Mouse (Mus musculus) MEL (cell line): ENCODE data around the gene Kcnab3. TPM values are rescaled to one million over a fixed set of nuclear protein-coding genes. Genes with fewer than 3 reads are reported as not detected.

Experiments used
- DNase-seq: peaks from one replicate; pipeline ENCODE4 v3.0.0; 2011; ENCODE audit warnings: low read depth, low spot score
- H3K27ac ChIP-seq: 2 replicates; pipeline ENCODE4 v1.5.1; 2012; ENCODE audit warnings: low read depth, mild to moderate bottlenecking, control low read depth, low read length, moderate library complexity; ENCODE audit not compliant: control insufficient read depth
- H3K27me3 ChIP-seq, 2 experiments: fragments of 150-350 bp in 1 of 2; sonication (generic) in 1 of 2; 2 replicates each; pipeline ENCODE4 v1.6.1; 2012; ENCODE audit warnings: low read length in 2 of 2, mild to moderate bottlenecking in 2 of 2, improper control_type of control experiment in 1 of 2, moderate library complexity in 1 of 2; ENCODE audit not compliant: insufficient read depth in 2 of 2, control insufficient read depth in 1 of 2
- H3K36me3 ChIP-seq, 2 experiments: 2 replicates each; pipeline ENCODE4 v1.6.1; 2012 to 2014; ENCODE audit warnings: low read length in 2 of 2, improper control_type of control experiment in 1 of 2, inconsistent platforms in 1 of 2, mild to moderate bottlenecking in 1 of 2; ENCODE audit not compliant: insufficient read depth in 2 of 2, control insufficient read depth in 1 of 2
- H3K4me1 ChIP-seq, 2 experiments: fragments of 150-350 bp in 1 of 2; sonication (generic) in 1 of 2; 2 replicates each; pipeline ENCODE4 v1.6.1; 2012; ENCODE audit warnings: low read length in 2 of 2, improper control_type of control experiment in 1 of 2, mild to moderate bottlenecking in 1 of 2; ENCODE audit not compliant: insufficient read depth in 2 of 2, control insufficient read depth in 1 of 2
- H3K4me3 ChIP-seq, 2 experiments: fragments of 150-350 bp in 1 of 2; sonication (generic) in 1 of 2; 2 replicates each; pipeline ENCODE4 v1.5.1; 2012; ENCODE audit warnings: low read depth in 2 of 2, low read length in 2 of 2, mild to moderate bottlenecking in 2 of 2, moderate library complexity in 2 of 2, control low read depth in 1 of 2, improper control_type of control experiment in 1 of 2; ENCODE audit not compliant: control insufficient read depth in 1 of 2, insufficient read depth in 1 of 2
- H3K79me2 ChIP-seq: 2 replicates; pipeline ENCODE4 v1.6.1; 2012; ENCODE audit warnings: mild to moderate bottlenecking, low read length, moderate library complexity; ENCODE audit not compliant: control insufficient read depth, poor library complexity, insufficient read depth
- H3K9ac ChIP-seq: 2 replicates; pipeline ENCODE4 v1.6.1; 2012; ENCODE audit warnings: low read depth, mild to moderate bottlenecking, control low read depth, low read length, moderate library complexity; ENCODE audit not compliant: control insufficient read depth, poor library complexity, severe bottlenecking
- H3K9me3 ChIP-seq: fragments of 150-350 bp; sonication (generic); replicated peaks from 2 replicates; pipeline ENCODE4 v1.6.1; 2012; ENCODE audit warnings: mild to moderate bottlenecking, low read length, improper control_type of control experiment, moderate library complexity; ENCODE audit not compliant: insufficient read depth
- BHLHE40 ChIP-seq: IDR thresholded peaks from 2 replicates; pipeline ENCODE4 v1.6.1; 2012; ENCODE audit warnings: low read depth, mild to moderate bottlenecking, inconsistent platforms, low read length, improper control_type of control experiment, borderline replicate concordance
- CHD1 ChIP-seq: IDR thresholded peaks from 2 replicates; pipeline ENCODE4 v1.6.1; 2012; ENCODE audit warnings: low read depth, mild to moderate bottlenecking, inconsistent platforms, low read length, improper control_type of control experiment
- E2F4 ChIP-seq: IDR thresholded peaks from 2 replicates; pipeline ENCODE4 v1.6.1; 2011; ENCODE audit warnings: low read depth, low read length, improper control_type of control experiment, borderline replicate concordance
- ELF1 ChIP-seq: IDR thresholded peaks from 2 replicates; pipeline ENCODE4 v1.6.1; 2014; ENCODE audit warnings: low read depth, mild to moderate bottlenecking, inconsistent platforms, low read length, improper control_type of control experiment, moderate library complexity
- ETS1 ChIP-seq: IDR thresholded peaks from 2 replicates; pipeline ENCODE4 v1.6.1; 2012; ENCODE audit warnings: low read depth, mild to moderate bottlenecking, inconsistent platforms, low read length, improper control_type of control experiment, moderate library complexity
- HCFC1 ChIP-seq: IDR thresholded peaks from 2 replicates; pipeline ENCODE4 v1.6.1; 2012; ENCODE audit warnings: low read depth, mild to moderate bottlenecking, inconsistent platforms, low read length, improper control_type of control experiment, moderate library complexity
- MAX ChIP-seq: IDR thresholded peaks from 2 replicates; pipeline ENCODE4 v1.6.1; 2011; ENCODE audit warnings: low read length, improper control_type of control experiment
- MAZ ChIP-seq: IDR thresholded peaks from 2 replicates; pipeline ENCODE4 v1.6.1; 2012; ENCODE audit warnings: low read depth, mild to moderate bottlenecking, inconsistent platforms, low read length, improper control_type of control experiment
- MXI1 ChIP-seq: IDR thresholded peaks from 2 replicates; pipeline ENCODE4 v1.6.1; 2011; ENCODE audit warnings: mild to moderate bottlenecking, low read depth, low read length, improper control_type of control experiment
- MYB ChIP-seq: IDR thresholded peaks from 2 replicates; pipeline ENCODE4 v1.6.1; 2011; ENCODE audit warnings: mild to moderate bottlenecking, low read depth, low read length, improper control_type of control experiment
- MYC ChIP-seq: IDR thresholded peaks from 2 replicates; pipeline ENCODE4 v1.6.1; 2011; ENCODE audit warnings: low read depth, mild to moderate bottlenecking, low read length, improper control_type of control experiment, moderate library complexity
- NELFE ChIP-seq: IDR thresholded peaks from 2 replicates; pipeline ENCODE4 v1.6.1; 2011; ENCODE audit warnings: low read depth, low read length, improper control_type of control experiment
- NRF1 ChIP-seq: IDR thresholded peaks from 2 replicates; pipeline ENCODE4 v1.6.1; 2014; ENCODE audit warnings: low read depth, mild to moderate bottlenecking, inconsistent platforms, low read length, improper control_type of control experiment, moderate library complexity; ENCODE audit not compliant: poor library complexity, insufficient read depth, severe bottlenecking
- POLR2AphosphoS5 ChIP-seq: IDR thresholded peaks from 2 replicates; pipeline ENCODE4 v1.6.1; 2012; ENCODE audit warnings: low read depth, borderline replicate concordance, mild to moderate bottlenecking, inconsistent platforms, low read length, moderate library complexity, mixed read lengths
- SIN3A ChIP-seq: IDR thresholded peaks from 2 replicates; pipeline ENCODE4 v1.6.1; 2012; ENCODE audit warnings: low read length, improper control_type of control experiment, inconsistent platforms
- TAL1 ChIP-seq: IDR thresholded peaks from 2 replicates; pipeline ENCODE4 v1.6.1; 2012; ENCODE audit warnings: mild to moderate bottlenecking, inconsistent platforms, low read length, moderate library complexity, mixed read lengths
- TBP ChIP-seq: IDR thresholded peaks from 2 replicates; pipeline ENCODE4 v1.8.0; 2011; ENCODE audit warnings: low read depth, low read length, improper control_type of control experiment
- TCF12 ChIP-seq: IDR thresholded peaks from 2 replicates; pipeline ENCODE4 v1.6.1; 2014; ENCODE audit warnings: low read depth, mild to moderate bottlenecking, inconsistent platforms, low read length, improper control_type of control experiment, moderate library complexity
- USF2 ChIP-seq, 2 experiments: IDR thresholded peaks; 2 replicates each; pipeline ENCODE4 v1.6.1; 2011 to 2012; ENCODE audit warnings: improper control_type of control experiment in 2 of 2, low read length in 2 of 2, borderline replicate concordance in 1 of 2, inconsistent platforms in 1 of 2, low read depth in 1 of 2, mild to moderate bottlenecking in 1 of 2; ENCODE audit not compliant: insufficient read depth in 1 of 2
- ZC3H11A ChIP-seq: IDR thresholded peaks from 2 replicates; pipeline ENCODE4 v1.6.1; 2012; ENCODE audit warnings: low read depth, mild to moderate bottlenecking, inconsistent platforms, low read length, improper control_type of control experiment
- polyA plus RNA-seq, 2 experiments: library from polyadenylated mRNA; stranded (reverse) in 1 of 2; unstranded in 1 of 2; fragments of >175 nt in 1 of 2; fragments of >200 nt in 1 of 2; gene quantifications; 2 replicates each; pipeline versions ENCODE4 v1.2.1 to v1.2.4; 2012; ENCODE audit warnings: low replicate concordance in 2 of 2, low read depth in 1 of 2; ENCODE audit not compliant: insufficient read length in 2 of 2, insufficient read depth in 1 of 2, missing spikeins in 1 of 2
- total RNA-seq: library from RNA; depleted of rRNA; stranded (reverse); fragments of 300-350 nt; gene quantifications from 2 replicates; pipeline ENCODE4 v1.2.3, GENCODE M21; 2012

The Kcnab3 gene
- total and polyA plus RNA-seq, 3 experiments: 3.8 to 6.2 TPM; not detected in 1

DNA sequence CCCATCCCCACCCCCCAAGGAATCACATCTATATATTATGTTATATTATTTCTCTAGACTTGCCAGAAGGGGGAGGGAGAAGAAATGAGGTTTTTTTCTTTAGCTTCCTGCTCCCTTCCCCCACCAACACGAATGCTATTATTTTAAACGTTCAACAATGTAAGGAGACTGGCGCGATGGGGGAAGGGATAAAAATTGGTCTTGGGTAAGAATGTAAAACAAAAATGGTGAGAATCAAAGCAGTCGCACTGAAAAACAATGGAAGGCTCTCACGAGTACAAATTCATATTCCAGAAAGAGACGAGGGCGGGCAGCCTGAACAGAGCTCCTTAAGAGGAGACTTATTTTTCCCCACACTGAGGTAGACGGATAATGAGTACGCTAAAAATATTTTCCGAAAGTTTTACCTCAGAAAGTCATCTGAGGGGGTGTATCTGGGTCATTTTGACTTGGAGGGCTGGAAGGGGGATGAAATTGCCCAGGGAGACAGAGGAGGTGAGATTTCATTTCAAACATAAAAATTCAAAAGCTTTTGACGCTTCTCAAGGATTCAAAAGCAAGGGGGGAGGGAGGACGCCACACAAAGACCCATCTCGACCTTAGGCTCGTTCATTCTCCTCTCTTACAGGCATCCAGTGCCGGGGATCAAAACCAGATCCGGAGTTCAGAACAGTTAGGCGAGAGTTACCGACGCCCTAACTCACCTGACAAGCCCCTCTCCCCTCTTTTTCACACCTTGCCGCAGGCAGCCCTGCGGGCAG is 41.0 kb downstream of the Kcnab3 start (continued):
- TF ChIP-seq SIN3A: peak; percentile 76
- TF ChIP-seq E2F4: no peak
- TF ChIP-seq NRF1: no peak
- no peak; the same call in 1 of the 2 replicates for TF ChIP-seq TBP

DNA sequence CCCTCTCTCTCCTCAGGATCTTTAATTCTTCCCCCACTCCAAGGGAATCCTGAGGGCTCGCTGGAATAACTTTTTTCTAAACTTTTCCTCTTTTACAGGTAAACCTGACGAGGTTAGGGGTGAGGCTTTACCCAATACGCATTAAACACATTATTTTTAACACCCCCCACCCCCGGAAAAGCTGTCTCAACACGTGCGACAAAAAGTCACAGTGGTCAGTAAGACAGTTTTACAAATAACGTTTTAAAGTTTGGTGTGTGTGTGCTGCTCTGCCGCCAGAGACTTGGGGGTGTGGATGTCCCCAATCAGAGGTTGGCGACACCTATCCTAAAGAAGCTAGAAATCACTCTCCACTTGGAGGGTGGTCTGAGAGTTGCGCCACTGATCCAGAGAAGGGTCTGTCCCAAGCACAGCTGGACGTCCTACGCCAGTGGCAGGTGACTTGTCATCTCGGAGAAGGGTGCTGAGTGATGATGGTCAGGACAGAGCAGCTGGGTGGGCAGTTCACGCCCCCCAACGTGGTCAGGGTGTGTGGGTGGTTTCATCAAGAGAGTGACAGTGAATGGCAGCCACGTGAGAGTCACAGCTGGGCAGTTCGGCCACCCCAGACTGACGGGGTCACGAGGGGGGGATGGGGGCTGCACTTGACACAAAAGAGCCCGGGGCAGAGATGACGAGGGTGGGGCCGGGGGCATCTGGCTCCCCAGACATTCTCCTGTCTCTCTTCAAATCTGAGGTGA is 41.7 kb downstream of the Kcnab3 start:
- peak; percentile 58 for DNase-seq
- H3K4me1 ChIP-seq: peaks cover 13 to 36% of the 10 kb centered on the region in 2 experiments
- no peaks in the 10 kb centered on the region for H3K27me3 ChIP-seq
- peak overlapping the region; percentile 50 to 76 for H3K4me3 ChIP-seq
- H3K9ac ChIP-seq: peak overlapping the region; percentile 88
- H3K79me2 ChIP-seq: peaks cover 15% of the 10 kb centered on the region
- TF ChIP-seq TCF12 (no peak), BHLHE40 (peak; percentile 46; the same call in 1 of the 2 replicates), NELFE (no peak), USF2 (IDR thresholded peaks at IDR 0.05; ENCODE audit: borderline replicate concordance in 1 of 2, insufficient read depth in 1 of 2, low read depth in 1 of 2, low read length in 2 of 2) (no peak), ETS1 (peak; percentile 16; the same call in 1 of the 2 replicates), MAZ (peak; percentile 60), MYC (peak; percentile 43; the same call in 1 of the 2 replicates), TAL1 (no peak), MAX (peak; percentile 58; the same call in 1 of the 2 replicates), ELF1 (no peak), MXI1 (peak; percentile 79), POLR2AphosphoS5 (no peak), NRF1 (no peak), ZC3H11A (no peak), HCFC1 (0 out of 2 replicates have a peak, but pooled peaks have one; percentile 18), MYB (0 out of 2 replicates have a peak, but pooled peaks have one; percentile 17), CHD1 (peak; percentile 86; the same call in 1 of the 2 replicates), SIN3A (peak; percentile 42)
- no peaks in the 10 kb centered on the region for H3K9me3 ChIP-seq
- peak overlapping the region; percentile 83 for H3K27ac ChIP-seq
- H3K36me3 ChIP-seq: peaks cover 0 to 20% of the 10 kb centered on the region in 2 experiments; a peak in 2 of 4 replicates
